Mouse (Mus musculus) bone marrow macrophage, adult 2 months (primary cell): Measurements from ENCODE around the gene Pdxp.

Experiments used
- CTCF ChIP-seq: IDR thresholded peaks from 2 replicates; pipeline ENCODE4 v1.5.1; 2012; ENCODE audit warnings: low read depth, mild to moderate bottlenecking, low read length, moderate library complexity
- POLR2A ChIP-seq: IDR thresholded peaks from 2 replicates; pipeline ENCODE4 v1.6.1; 2012; ENCODE audit warnings: mild to moderate bottlenecking, low read depth, low read length, borderline replicate concordance

GRCm38 (mm10) chr15:78915660-78916017 is 1.9 kb downstream of the Pdxp start:
- TF ChIP-seq POLR2A: no peak
- TF ChIP-seq CTCF: peak; percentile 53
